Mouse (Mus musculus) liver, postnatal 0 days (tissue): ENCODE measurements around the gene Glud1.

ENCODE experiments used
- CTCF ChIP-seq: sonication (generic); IDR thresholded peaks from 2 replicates; pipeline ENCODE4 v1.5.1; 2016; ENCODE audit warnings: antibody characterized with exemption, low read depth
- EP300 ChIP-seq: IDR thresholded peaks from 2 replicates; pipeline ENCODE4 v1.6.1; 2016; ENCODE audit warnings: antibody characterized with exemption, low read depth, mild to moderate bottlenecking

- TF ChIP-seq CTCF (no peak), EP300 (no peak)
Measured at GRCm38 (mm10) chr14:34375415-34375904, 64.9 kb downstream of the Glud1 start, which contains the start of gene Mmrn2.
